In the genomic region with DNA sequence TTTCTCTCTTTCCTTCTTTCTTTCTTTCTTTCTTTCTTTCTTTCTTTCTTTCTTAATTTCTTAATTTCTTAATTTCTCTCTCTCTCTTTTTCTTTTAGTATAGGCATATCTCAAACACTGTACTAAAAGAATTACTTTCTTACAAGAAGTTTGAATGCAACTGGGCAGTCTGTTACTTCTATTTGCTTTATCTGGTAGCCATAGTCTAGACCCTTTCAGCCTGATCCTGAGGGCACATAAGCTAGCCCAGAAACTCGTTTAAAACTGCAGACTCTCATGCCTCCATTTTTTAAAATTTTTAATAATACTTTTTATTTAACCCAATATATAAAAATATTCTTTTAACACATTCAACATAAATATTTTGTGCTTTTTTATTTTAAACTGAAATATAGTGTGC, we compare ENCODE assay signal across 7 mouse cellular contexts. TPM values are rescaled to one million over a fixed set of nuclear protein-coding genes. Genes with fewer than 3 reads are reported as not detected.
DNase-seq lines count a peak whose midpoint lies in the region; ATAC-seq and TF ChIP-seq lines count a peak whose summit lies in the region.

No protein-coding gene starts in this region.

- no peak for TF ChIP-seq POLR2A in limb, embryonic 14.5 days (IDR thresholded peaks at IDR 0.05; ENCODE audit: borderline replicate concordance, extremely low read depth, insufficient read depth, insufficient read length)

- no peak for DNase-seq in lung, postnatal 14 days
- no peak for DNase-seq in limb, embryonic 14.5 days (ENCODE audit: low spot score)
- no peak for DNase-seq in layer of hippocampus, adult 9-11 months
- no peak for DNase-seq in left cerebral cortex, adult 11 months (ENCODE audit: low spot score)

- ATAC-seq in lung, embryonic 16.5 days (ENCODE audit: low read depth) = no peak
- ATAC-seq in forebrain, embryonic 13.5 days = no peak
- ATAC-seq in limb, embryonic 14.5 days (ENCODE audit: low FRiP score, low read depth) = no peak
- no peak for ATAC-seq in stomach, embryonic 15.5 days (ENCODE audit: insufficient read depth, low FRiP score, low read depth)

- peak overlapping the region; percentile 53 for H3K9ac ChIP-seq in lung, embryonic 16.5 days (ENCODE audit: low read length)
- H3K9ac ChIP-seq in forebrain, embryonic 13.5 days = no peak overlapping the region
- H3K9ac ChIP-seq in limb, embryonic 14.5 days (ENCODE audit: low read depth, low read length, severe bottlenecking) = peak overlapping the region; percentile 73; the same call in 1 of the 2 replicates
- no peak overlapping the region for H3K9ac ChIP-seq in stomach, embryonic 15.5 days

- peaks cover 10% of the 10 kb centered on the region for H3K4me1 ChIP-seq in lung, embryonic 16.5 days (replicated peaks; ENCODE audit: control insufficient read depth, insufficient read depth, low read length)
- H3K4me1 ChIP-seq in forebrain, embryonic 13.5 days = peaks cover 14% of the 10 kb centered on the region
- H3K4me1 ChIP-seq in limb, embryonic 14.5 days (ENCODE audit: control insufficient read depth, insufficient read depth, low read length) = peaks cover 7% of the 10 kb centered on the region
- H3K4me1 ChIP-seq in stomach, embryonic 15.5 days = peaks cover 17% of the 10 kb centered on the region

- 13% methylated on average over 1 of the region's 1 CpGs for WGBS in lung, embryonic 16.5 days
- WGBS in forebrain, embryonic 13.5 days = 19% methylated on average over 1 of the region's 1 CpGs
- WGBS in limb, embryonic 14.5 days = 20% methylated on average over 1 of the region's 1 CpGs
- WGBS in stomach, embryonic 15.5 days = 21% methylated on average over 1 of the region's 1 CpGs

- no peaks in the 10 kb centered on the region for H3K9me3 ChIP-seq in lung, embryonic 16.5 days (ENCODE audit: control insufficient read depth, low read length)
- no peaks in the 10 kb centered on the region for H3K9me3 ChIP-seq in forebrain, embryonic 13.5 days (replicated peaks)
- H3K9me3 ChIP-seq in limb, embryonic 14.5 days (ENCODE audit: control insufficient read depth, low read length) = no peaks in the 10 kb centered on the region
- H3K9me3 ChIP-seq in stomach, embryonic 15.5 days = no peaks in the 10 kb centered on the region

- peak overlapping the region; percentile 88 for H3K4me3 ChIP-seq in lung, embryonic 16.5 days (ENCODE audit: low read length)
- H3K4me3 ChIP-seq in forebrain, embryonic 13.5 days = peak overlapping the region; percentile 79
- peak overlapping the region; percentile 66 for H3K4me3 ChIP-seq in limb, embryonic 14.5 days (replicated peaks; ENCODE audit: low read length)
- H3K4me3 ChIP-seq in stomach, embryonic 15.5 days (replicated peaks) = peak overlapping the region; percentile 96

- peaks cover 23% of the 10 kb centered on the region for H3K36me3 ChIP-seq in lung, embryonic 16.5 days (ENCODE audit: control insufficient read depth, insufficient read depth, low read length)
- peaks cover 34% of the 10 kb centered on the region for H3K36me3 ChIP-seq in forebrain, embryonic 13.5 days (ENCODE audit: poor library complexity, severe bottlenecking)
- H3K36me3 ChIP-seq in limb, embryonic 14.5 days (ENCODE audit: control insufficient read depth, insufficient read depth, low read length) = peaks cover 28% of the 10 kb centered on the region
- peaks cover 24% of the 10 kb centered on the region for H3K36me3 ChIP-seq in stomach, embryonic 15.5 days

- peak overlapping the region; percentile 59; the same call in 1 of the 2 replicates for H3K27ac ChIP-seq in lung, embryonic 16.5 days (ENCODE audit: low read length)
- H3K27ac ChIP-seq in forebrain, embryonic 13.5 days = no peak overlapping the region; the same call in 1 of the 2 replicates
- H3K27ac ChIP-seq in limb, embryonic 14.5 days (replicated peaks; ENCODE audit: low read depth, low read length) = no peak overlapping the region; the same call in 1 of the 2 replicates
- H3K27ac ChIP-seq in stomach, embryonic 15.5 days = no peak overlapping the region; the same call in 1 of the 2 replicates

- no peaks in the 10 kb centered on the region for H3K27me3 ChIP-seq in lung, embryonic 16.5 days (ENCODE audit: control insufficient read depth, insufficient read depth, low read depth, low read length)
- no peaks in the 10 kb centered on the region for H3K27me3 ChIP-seq in forebrain, embryonic 13.5 days
- no peaks in the 10 kb centered on the region for H3K27me3 ChIP-seq in limb, embryonic 14.5 days (ENCODE audit: control insufficient read depth, insufficient read depth, low read length)
- no peaks in the 10 kb centered on the region for H3K27me3 ChIP-seq in stomach, embryonic 15.5 days (replicated peaks)

- peak overlapping the region; percentile 45 for H3K4me2 ChIP-seq in lung, embryonic 16.5 days (ENCODE audit: low read depth, low read length)
- H3K4me2 ChIP-seq in forebrain, embryonic 13.5 days = peak overlapping the region; percentile 65
- peak overlapping the region; percentile 39 for H3K4me2 ChIP-seq in limb, embryonic 14.5 days (replicated peaks; ENCODE audit: low read depth, low read length, severe bottlenecking)
- peak overlapping the region; percentile 81; the same call in 1 of the 2 replicates for H3K4me2 ChIP-seq in stomach, embryonic 15.5 days

RNA-seq across cellular contexts. Expression of gene Mlst8, which starts 0.6 kb away (rescaled TPM):
- polyA plus RNA-seq in lung, embryonic 16.5 days (2015; fragmentation: Nextera tagmentation; extraction: Ambion mirVana) = 28.1 and 29.8 TPM in 2 replicates
- polyA plus RNA-seq in forebrain, embryonic 13.5 days (2015; fragmentation: Nextera tagmentation; extraction: Ambion mirVana) = 33.9 and 39.1 TPM in 2 replicates
- 46.3 and 54.9 TPM in 2 replicates for polyA plus RNA-seq in limb, embryonic 14.5 days (2012; rRNA removed)
- 27.8 and 29.3 TPM in 2 replicates for polyA plus RNA-seq in limb, embryonic 14.5 days (2014; fragmentation: Nextera tagmentation; extraction: Ambion mirVana)
- polyA plus RNA-seq in stomach, embryonic 15.5 days (2015; fragmentation: Nextera tagmentation; extraction: Ambion mirVana) = 25.0 and 30.5 TPM in 2 replicates

RNA-seq across cellular contexts. Expression of gene Bricd5, which starts 5.7 kb away (rescaled TPM):
- not detected in 2 replicates for polyA plus RNA-seq in lung, embryonic 16.5 days (2015; fragmentation: Nextera tagmentation; extraction: Ambion mirVana)
- polyA plus RNA-seq in forebrain, embryonic 13.5 days (2015; fragmentation: Nextera tagmentation; extraction: Ambion mirVana) = 0.26 TPM in 1 of 2 replicates, not detected in the other
- polyA plus RNA-seq in limb, embryonic 14.5 days (2012; rRNA removed) = 0.86 and 0.89 TPM in 2 replicates
- polyA plus RNA-seq in limb, embryonic 14.5 days (2014; fragmentation: Nextera tagmentation; extraction: Ambion mirVana) = not detected in 2 replicates
- 0.31 TPM in 1 of 2 replicates, not detected in the other for polyA plus RNA-seq in stomach, embryonic 15.5 days (2015; fragmentation: Nextera tagmentation; extraction: Ambion mirVana)

RNA-seq across cellular contexts. Expression of gene Caskin1, which starts 9.0 kb away (rescaled TPM):
- 0.59 and 0.96 TPM in 2 replicates for polyA plus RNA-seq in lung, embryonic 16.5 days (2015; fragmentation: Nextera tagmentation; extraction: Ambion mirVana)
- polyA plus RNA-seq in forebrain, embryonic 13.5 days (2015; fragmentation: Nextera tagmentation; extraction: Ambion mirVana) = 15.0 and 16.7 TPM in 2 replicates
- polyA plus RNA-seq in limb, embryonic 14.5 days (2012; rRNA removed) = 18.1 and 23.1 TPM in 2 replicates
- 3.1 and 4.3 TPM in 2 replicates for polyA plus RNA-seq in limb, embryonic 14.5 days (2014; fragmentation: Nextera tagmentation; extraction: Ambion mirVana)
- 2.6 and 3.0 TPM in 2 replicates for polyA plus RNA-seq in stomach, embryonic 15.5 days (2015; fragmentation: Nextera tagmentation; extraction: Ambion mirVana)

RNA-seq across cellular contexts. Expression of gene Pgp, which starts 9.2 kb away (rescaled TPM):
- polyA plus RNA-seq in lung, embryonic 16.5 days (2015; fragmentation: Nextera tagmentation; extraction: Ambion mirVana) = 43.9 and 50.6 TPM in 2 replicates
- 52.3 and 56.7 TPM in 2 replicates for polyA plus RNA-seq in forebrain, embryonic 13.5 days (2015; fragmentation: Nextera tagmentation; extraction: Ambion mirVana)
- 37.6 and 49.6 TPM in 2 replicates for polyA plus RNA-seq in limb, embryonic 14.5 days (2012; rRNA removed)
- polyA plus RNA-seq in limb, embryonic 14.5 days (2014; fragmentation: Nextera tagmentation; extraction: Ambion mirVana) = 52.9 TPM in 2 replicates
- 64.6 and 65.3 TPM in 2 replicates for polyA plus RNA-seq in stomach, embryonic 15.5 days (2015; fragmentation: Nextera tagmentation; extraction: Ambion mirVana)

RNA-seq across cellular contexts. Expression of gene E4f1, which starts 9.3 kb away (rescaled TPM):
- polyA plus RNA-seq in lung, embryonic 16.5 days (2015; fragmentation: Nextera tagmentation; extraction: Ambion mirVana) = 28.8 and 30.5 TPM in 2 replicates
- 38.8 and 39.8 TPM in 2 replicates for polyA plus RNA-seq in forebrain, embryonic 13.5 days (2015; fragmentation: Nextera tagmentation; extraction: Ambion mirVana)
- 80.6 and 95.0 TPM in 2 replicates for polyA plus RNA-seq in limb, embryonic 14.5 days (2012; rRNA removed)
- 16.6 and 19.3 TPM in 2 replicates for polyA plus RNA-seq in limb, embryonic 14.5 days (2014; fragmentation: Nextera tagmentation; extraction: Ambion mirVana)
- polyA plus RNA-seq in stomach, embryonic 15.5 days (2015; fragmentation: Nextera tagmentation; extraction: Ambion mirVana) = 30.8 and 33.7 TPM in 2 replicates

Comparison
In these comparisons a context has a peak if more than half of its experiments do, and no peak if none do; other contexts are left out.
1. H3K9ac ChIP-seq: peak in lung, embryonic 16.5 days (single experiment) and limb, embryonic 14.5 days (single experiment); none in forebrain, embryonic 13.5 days (single experiment) and stomach, embryonic 15.5 days (single experiment).
2. Peak in every context shown above with its lines, with median percentiles within 50 percentile points of each other: H3K4me2 ChIP-seq and H3K4me3 ChIP-seq.